Mouse (Mus musculus) lung, adult 2 months (tissue): Measurements from ENCODE around the gene Brk1.

Experiments used
- CTCF ChIP-seq: fragments of 200-500 bp; IDR thresholded peaks from 2 replicates; pipeline ENCODE4 v1.5.1; 2011; ENCODE audit warnings: mild to moderate bottlenecking, low read length, control low read depth; ENCODE audit not compliant: insufficient read depth
- POLR2A ChIP-seq: fragments of 200-500 bp; IDR thresholded peaks from 2 replicates; pipeline ENCODE4 v1.6.1; 2011; ENCODE audit warnings: low read depth, mild to moderate bottlenecking, control low read depth, low read length, borderline replicate concordance; ENCODE audit errors: extremely low read depth

DNA sequence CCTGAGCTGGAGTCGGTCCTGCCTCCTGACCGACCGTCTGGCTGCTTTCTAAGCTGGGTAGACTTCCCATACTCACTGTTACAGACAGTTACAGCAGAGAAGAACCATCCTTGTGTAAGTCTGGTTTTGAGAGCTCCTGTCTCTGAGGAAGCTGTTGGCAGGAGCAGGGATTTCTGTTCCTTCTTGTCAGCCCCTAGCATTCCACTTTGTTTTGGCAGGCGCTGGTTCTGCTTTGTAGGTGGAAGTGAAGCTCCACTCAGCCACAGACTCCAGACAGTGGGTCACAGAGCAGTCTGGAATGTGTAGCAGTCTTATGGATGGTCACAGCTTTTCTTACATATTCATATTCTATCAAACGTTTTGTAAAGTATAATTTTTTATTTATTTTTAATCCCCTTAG is 25.8 kb downstream of the Brk1 start:
- TF ChIP-seq CTCF (no peak), POLR2A (no peak)
